Mouse (Mus musculus): ENCODE measurements around the gene Mzf1. TPM values are rescaled to one million over a fixed set of nuclear protein-coding genes. Genes with fewer than 3 reads are reported as not detected.

Mzf1 gene
- total and polyA plus RNA-seq, 2 experiments from 2014 or later = 7.7 to 9.6 TPM

DNA sequence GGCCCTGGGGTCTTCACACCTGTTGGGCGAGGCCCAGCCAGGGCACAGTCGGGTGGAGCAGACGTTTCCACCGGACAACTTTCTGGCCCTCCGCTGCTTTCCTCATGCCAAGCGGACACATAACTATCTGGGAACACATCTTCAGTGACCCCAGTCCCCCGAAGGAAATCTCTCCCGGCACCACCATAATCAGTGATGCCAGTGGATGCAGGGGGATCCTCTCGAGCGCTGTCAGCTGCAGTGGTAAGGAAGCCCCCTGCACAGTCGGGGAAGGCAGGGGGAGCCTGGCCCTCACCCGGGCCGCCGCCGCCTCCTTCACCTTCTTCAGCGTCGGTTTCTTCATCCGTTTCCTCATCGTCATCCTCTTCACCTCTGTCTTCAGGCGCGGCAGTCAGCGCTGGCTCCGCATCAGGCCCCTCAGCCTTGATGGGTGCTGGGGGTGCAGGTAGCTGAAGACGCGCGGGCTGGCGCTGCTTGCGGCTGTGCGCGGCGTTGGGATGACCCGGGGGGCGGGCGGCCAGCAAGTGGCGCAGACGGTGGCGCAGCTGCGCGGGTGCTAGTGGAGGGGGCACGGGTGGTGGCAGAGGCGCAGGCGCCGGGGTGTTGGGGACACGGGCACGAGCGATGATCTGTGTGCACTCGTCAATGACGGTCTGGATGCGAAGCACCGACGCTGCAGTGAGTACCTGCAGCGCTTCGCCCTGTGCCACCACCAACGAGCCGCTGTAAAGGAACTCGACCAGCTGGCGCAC is 47.0 kb downstream of the Mzf1 start:
- no peaks in the 10 kb centered on the region for H3K27me3 ChIP-seq (ENCODE audit: insufficient read depth, low read length)
- peaks cover 10% of the 10 kb centered on the region; the same call in 1 of the 2 replicates for H3K4me1 ChIP-seq (ENCODE audit: insufficient read depth, low read length)
- peak overlapping the region; percentile 3; the same call in 1 of the 2 replicates for H3K4me3 ChIP-seq (ENCODE audit: low read length)
- peak; percentile 12 for DNase-seq (ENCODE audit: low spot score)
- no peak for TF ChIP-seq CTCF (IDR thresholded peaks at IDR 0.05; ENCODE audit: low read depth)
- no peak for ATAC-seq
- no peaks in the 10 kb centered on the region for H3K9me3 ChIP-seq (ENCODE audit: low read length)
- H3K36me3 ChIP-seq (ENCODE audit: insufficient read depth, low read length) = peaks cover 15% of the 10 kb centered on the region
- H3K4me2 ChIP-seq (ENCODE audit: low read depth, low read length) = peak overlapping the region; percentile 39
- H3K9ac ChIP-seq (replicated peaks; ENCODE audit: low read length) = peak overlapping the region; percentile 33; the same call in 1 of the 2 replicates
- 42% methylated on average over 53 of the region's 57 CpGs for WGBS
- no peak overlapping the region for H3K27ac ChIP-seq

DNA sequence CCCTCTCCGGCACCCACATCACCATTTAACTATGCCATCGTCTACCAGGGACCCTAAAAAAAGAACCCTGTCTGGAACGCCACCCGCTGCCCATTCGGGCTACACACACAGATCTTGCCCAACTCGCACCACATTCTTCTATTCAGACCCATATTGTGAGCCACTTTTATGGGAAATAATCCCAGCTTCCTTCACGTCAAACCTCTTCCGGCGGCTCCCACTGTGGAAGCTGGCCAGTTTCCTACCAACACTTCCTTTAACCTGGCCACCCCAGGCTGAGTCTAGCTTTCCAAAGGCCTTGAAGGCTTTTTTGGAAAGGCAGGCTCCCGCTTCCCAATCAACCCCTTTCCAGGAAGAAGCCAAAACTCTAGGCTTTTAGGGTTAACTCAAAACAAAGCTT is 48.0 kb downstream of the Mzf1 start:
- no peak for TF ChIP-seq CTCF (IDR thresholded peaks at IDR 0.05; ENCODE audit: low read depth)
- Histone ChIP-seq H3K4me1 (ENCODE audit: insufficient read depth, low read length) (peaks cover 10% of the 10 kb centered on the region; the same call in 1 of the 2 replicates), H3K4me2 (ENCODE audit: low read depth, low read length) (no peak overlapping the region), H3K27me3 (ENCODE audit: insufficient read depth, low read length) (no peaks in the 10 kb centered on the region), H3K27ac (no peak overlapping the region), H3K9ac (replicated peaks; ENCODE audit: low read length) (0 out of 2 replicates have a peak overlapping the region, but pooled peaks have one; percentile 9), H3K36me3 (ENCODE audit: insufficient read depth, low read length) (peaks cover 15% of the 10 kb centered on the region), H3K4me3 (ENCODE audit: low read length) (no peak overlapping the region), H3K9me3 (ENCODE audit: low read length) (no peaks in the 10 kb centered on the region)
- ATAC-seq (no peak), DNase-seq (ENCODE audit: low spot score) (no peak)
- 89% methylated on average over 10 of the region's 10 CpGs for WGBS

DNA sequence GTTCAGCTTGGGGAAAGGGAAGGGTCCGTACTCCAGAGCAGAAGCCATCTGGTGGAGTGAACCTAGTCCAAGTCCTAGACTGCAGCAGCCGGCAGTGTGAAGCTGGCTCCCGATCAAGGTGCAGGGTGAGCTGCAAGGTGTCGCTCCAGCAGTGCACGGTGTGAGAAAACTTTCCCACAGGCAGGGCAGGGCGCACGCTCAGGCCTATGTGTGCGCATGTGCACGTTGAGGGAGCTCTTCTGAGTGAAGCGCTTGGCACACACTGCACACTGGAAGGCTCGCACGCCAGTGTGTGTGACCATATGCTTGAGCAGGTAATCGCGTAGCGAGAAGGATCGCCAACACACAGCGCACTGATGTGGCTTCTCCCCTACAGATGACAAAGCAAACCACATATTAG is 48.6 kb downstream of the Mzf1 start:
- Histone ChIP-seq H3K27me3 (ENCODE audit: insufficient read depth, low read length) (no peaks in the 10 kb centered on the region), H3K4me3 (ENCODE audit: low read length) (no peak overlapping the region), H3K27ac (no peak overlapping the region), H3K36me3 (ENCODE audit: insufficient read depth, low read length) (peaks cover 15% of the 10 kb centered on the region), H3K9me3 (ENCODE audit: low read length) (no peaks in the 10 kb centered on the region), H3K4me1 (ENCODE audit: insufficient read depth, low read length) (peaks cover 10% of the 10 kb centered on the region; the same call in 1 of the 2 replicates), H3K9ac (replicated peaks; ENCODE audit: low read length) (no peak overlapping the region), H3K4me2 (ENCODE audit: low read depth, low read length) (no peak overlapping the region)
- 77% methylated on average over 17 of the region's 17 CpGs for whole genome bisulfite sequencing
- TF ChIP-seq CTCF (IDR thresholded peaks at IDR 0.05; ENCODE audit: low read depth) = no peak
- DNase-seq (ENCODE audit: low spot score) (no peak), ATAC-seq (no peak)

DNA sequence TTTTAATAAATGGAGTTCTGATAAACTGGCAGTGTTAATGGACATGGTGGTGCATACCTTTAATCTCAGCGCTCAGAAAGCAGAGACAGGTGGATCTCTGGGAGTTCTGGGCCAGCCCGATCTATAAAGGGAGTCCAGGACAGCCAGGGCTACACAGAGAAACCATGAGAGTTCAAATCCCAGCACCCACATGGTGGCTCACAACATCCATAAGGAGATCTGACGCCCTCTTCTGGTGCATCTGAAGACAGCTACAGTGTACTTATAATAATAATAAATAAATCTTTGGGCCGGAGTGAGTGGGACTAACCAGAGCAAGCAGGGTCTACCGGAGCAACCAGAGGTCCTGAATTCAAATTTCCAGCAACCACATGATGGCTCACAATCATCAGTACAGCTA is 51.2 kb downstream of the Mzf1 start:
- Histone ChIP-seq H3K27me3 (ENCODE audit: insufficient read depth, low read length) (no peaks in the 10 kb centered on the region), H3K4me3 (ENCODE audit: low read length) (no peak overlapping the region), H3K9me3 (ENCODE audit: low read length) (no peaks in the 10 kb centered on the region), H3K36me3 (ENCODE audit: insufficient read depth, low read length) (peaks cover 15% of the 10 kb centered on the region), H3K4me1 (ENCODE audit: insufficient read depth, low read length) (peaks cover 2% of the 10 kb centered on the region; the same call in 1 of the 2 replicates), H3K4me2 (ENCODE audit: low read depth, low read length) (no peak overlapping the region), H3K27ac (no peak overlapping the region), H3K9ac (replicated peaks; ENCODE audit: low read length) (no peak overlapping the region)
- no peak for TF ChIP-seq CTCF (IDR thresholded peaks at IDR 0.05; ENCODE audit: low read depth)
- 73% methylated on average over 5 of the region's 5 CpGs for WGBS
- no peak for DNase-seq (ENCODE audit: low spot score)
- no peak for ATAC-seq

DNA sequence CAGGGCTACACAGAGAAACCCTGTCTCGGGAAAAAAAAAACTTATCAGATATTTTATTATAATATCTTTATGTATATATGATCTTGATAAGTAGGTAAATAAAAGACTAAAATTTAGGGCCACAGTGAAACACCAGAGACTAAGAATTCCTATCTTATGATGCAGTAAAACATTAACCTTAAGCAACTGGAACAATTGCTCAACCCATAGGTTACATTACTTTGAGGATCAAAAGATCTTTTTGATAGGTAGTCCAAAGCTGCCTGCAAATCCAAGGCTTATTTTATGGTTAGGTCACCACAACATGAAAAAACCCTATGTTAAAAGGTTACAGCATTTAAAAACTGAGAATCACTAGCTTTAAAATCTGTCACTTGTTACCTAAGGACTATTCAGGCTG is 53.0 kb downstream of the Mzf1 start:
- Histone ChIP-seq H3K27me3 (ENCODE audit: insufficient read depth, low read length) (no peaks in the 10 kb centered on the region), H3K36me3 (ENCODE audit: insufficient read depth, low read length) (peaks cover 8% of the 10 kb centered on the region; the same call in 1 of the 2 replicates), H3K9ac (replicated peaks; ENCODE audit: low read length) (no peak overlapping the region), H3K4me3 (ENCODE audit: low read length) (no peak overlapping the region), H3K27ac (no peak overlapping the region), H3K4me2 (ENCODE audit: low read depth, low read length) (no peak overlapping the region), H3K4me1 (ENCODE audit: insufficient read depth, low read length) (no peaks in the 10 kb centered on the region), H3K9me3 (ENCODE audit: low read length) (no peaks in the 10 kb centered on the region)
- ATAC-seq (no peak), DNase-seq (ENCODE audit: low spot score) (no peak)
- 61% methylated on average over 1 of the region's 1 CpGs for WGBS
- TF ChIP-seq CTCF (IDR thresholded peaks at IDR 0.05; ENCODE audit: low read depth) = no peak

DNA sequence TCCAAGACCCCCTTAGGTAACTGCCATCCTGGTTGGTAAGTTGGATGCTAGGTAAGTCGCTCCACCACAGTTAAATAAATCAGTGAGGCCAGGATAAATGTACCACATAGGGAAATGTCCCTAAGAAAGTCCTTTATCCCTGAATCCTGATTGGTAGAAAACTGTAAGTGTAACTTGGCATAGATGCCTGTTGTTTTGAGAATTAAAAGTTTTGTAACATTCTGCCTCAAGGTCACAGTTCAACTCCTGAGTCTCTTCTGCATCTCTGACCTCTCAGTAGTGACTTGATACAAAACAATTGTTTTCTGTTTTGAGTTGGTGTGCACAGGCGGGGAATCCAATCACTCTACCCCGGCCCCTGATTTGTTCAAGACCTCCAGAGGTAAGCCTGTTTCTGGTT is 55.7 kb downstream of the Mzf1 start, which contains the start of gene Trim28:
Gene Trim28 (plus strand): TSS at position 264 of the 400 bp plus-strand sequence.
- no peak for ATAC-seq
- Histone ChIP-seq H3K4me2 (ENCODE audit: low read depth, low read length) (no peak within 1 kb of the TSS), H3K27me3 (ENCODE audit: insufficient read depth, low read length) (no peaks in the 10 kb centered on the region), H3K4me3 (ENCODE audit: low read length) (no peak within 1 kb of the TSS), H3K27ac (no peak within 1 kb of the TSS), H3K36me3 (ENCODE audit: insufficient read depth, low read length) (no peaks in the 10 kb centered on the region), H3K9me3 (ENCODE audit: low read length) (no peaks in the 10 kb centered on the region), H3K9ac (replicated peaks; ENCODE audit: low read length) (no peak within 1 kb of the TSS), H3K4me1 (ENCODE audit: insufficient read depth, low read length) (no peaks in the 10 kb centered on the region)
- no peak for DNase-seq (ENCODE audit: low spot score)
- WGBS = 85% methylated on average over 3 of the region's 3 CpGs
- TF ChIP-seq CTCF (IDR thresholded peaks at IDR 0.05; ENCODE audit: low read depth) = no peak

DNA sequence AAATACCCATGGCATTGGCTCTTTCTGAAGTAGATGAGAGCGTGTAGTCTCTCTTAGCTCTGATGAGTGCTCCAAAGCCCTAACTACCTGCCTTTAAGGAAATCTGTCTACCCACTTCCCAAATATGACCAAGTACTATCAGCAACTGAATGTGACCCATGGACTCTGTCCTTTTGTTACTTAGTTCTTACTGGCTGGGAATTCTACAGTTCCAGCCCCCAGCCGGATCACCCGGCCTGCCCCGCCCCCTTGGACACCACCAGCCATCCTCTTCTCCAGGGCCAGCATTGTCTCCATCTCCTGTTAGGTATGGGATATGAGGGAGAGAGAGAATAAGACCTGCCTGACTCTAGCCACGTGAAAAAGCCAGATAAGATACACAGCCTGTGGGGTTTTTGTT is 56.5 kb downstream of the Mzf1 start, which contains the start of gene Slc27a5:
Gene Slc27a5 (minus strand): TSS at position 140 of the 400 bp plus-strand sequence.
- ATAC-seq = no peak
- no peaks in the 10 kb centered on the region for H3K27me3 ChIP-seq (ENCODE audit: insufficient read depth, low read length)
- H3K4me1 ChIP-seq (ENCODE audit: insufficient read depth, low read length) = no peaks in the 10 kb centered on the region
- WGBS = 88% methylated on average over 5 of the region's 5 CpGs
- no peak for DNase-seq (ENCODE audit: low spot score)
- no peak within 1 kb of the TSS for H3K4me2 ChIP-seq (ENCODE audit: low read depth, low read length)
- no peak within 1 kb of the TSS for H3K9ac ChIP-seq (replicated peaks; ENCODE audit: low read length)
- no peaks in the 10 kb centered on the region for H3K9me3 ChIP-seq (ENCODE audit: low read length)
- no peaks in the 10 kb centered on the region for H3K36me3 ChIP-seq (ENCODE audit: insufficient read depth, low read length)
- TF ChIP-seq CTCF (IDR thresholded peaks at IDR 0.05; ENCODE audit: low read depth) = no peak
- H3K4me3 ChIP-seq (ENCODE audit: low read length) = no peak within 1 kb of the TSS
- H3K27ac ChIP-seq = no peak within 1 kb of the TSS

Data from hindbrain, postnatal 0 days (tissue).